Mouse (Mus musculus) CD4-positive, CD25-positive, alpha-beta regulatory T cell, adult 4 months (primary cell): ENCODE results near the gene Myl9. TPM values are rescaled to one million over a fixed set of nuclear protein-coding genes. Genes with fewer than 3 reads are reported as not detected.

Experiments
- ATAC-seq: one replicate; pipeline ENCODE4 v1.8.0; 2017
- polyA plus RNA-seq, 2 experiments: library from polyadenylated mRNA; unstranded; fragments of 100-300 nt; shearing (Covaris generic); gene quantifications; one replicate each; pipeline ENCODE4 v1.2.1; 2017

The Myl9 gene
- polyA plus RNA-seq, 2 experiments from 2014 or later: not detected

- ATAC-seq: no peak
Observed at GRCm38 (mm10) chr2:156765593-156765992, 9.6 kb upstream of the Myl9 start.

GRCm38 (mm10) chr2:156766227-156767019 lies 8.8 kb upstream of the Myl9 start:
- ATAC-seq: no peak

GRCm38 (mm10) chr2:156767108-156767507 lies 8.1 kb upstream of the Myl9 start:
- ATAC-seq: no peak

- ATAC-seq: no peak
Observed at GRCm38 (mm10) chr2:156769274-156769673, 5.9 kb upstream of the Myl9 start.

GRCm38 (mm10) chr2:156773470-156773869 lies 1.8 kb upstream of the Myl9 start:
- no peak for ATAC-seq

GRCm38 (mm10) chr2:156774035-156774737 lies 1.0 kb upstream of the Myl9 start:
- ATAC-seq: no peak

- ATAC-seq: no peak
Observed at GRCm38 (mm10) chr2:156775455-156776435, 525 bp downstream of the Myl9 start.

GRCm38 (mm10) chr2:156776907-156777306 lies 1.7 kb downstream of the Myl9 start:
- no peak for ATAC-seq

- ATAC-seq: no peak
Observed at GRCm38 (mm10) chr2:156777326-156778004, 2.2 kb downstream of the Myl9 start.

GRCm38 (mm10) chr2:156778571-156778970 lies 3.4 kb downstream of the Myl9 start:
- no peak for ATAC-seq

- ATAC-seq: no peak
Observed at GRCm38 (mm10) chr2:156779036-156779435, 3.8 kb downstream of the Myl9 start.

- ATAC-seq: no peak
Observed at GRCm38 (mm10) chr2:156779488-156779887, 4.3 kb downstream of the Myl9 start.

- ATAC-seq: no peak
Observed at GRCm38 (mm10) chr2:156780129-156780528, 4.9 kb downstream of the Myl9 start.

GRCm38 (mm10) chr2:156780752-156781151 lies 5.5 kb downstream of the Myl9 start:
- no peak for ATAC-seq

- ATAC-seq: no peak
Observed at GRCm38 (mm10) chr2:156781281-156781680, 6.1 kb downstream of the Myl9 start.

GRCm38 (mm10) chr2:156781836-156782480 lies 6.7 kb downstream of the Myl9 start:
- ATAC-seq: no peak

GRCm38 (mm10) chr2:156782481-156783348 lies 7.5 kb downstream of the Myl9 start:
- ATAC-seq: no peak

GRCm38 (mm10) chr2:156783349-156783728 lies 8.1 kb downstream of the Myl9 start:
- no peak for ATAC-seq

GRCm38 (mm10) chr2:156784016-156784585 lies 8.9 kb downstream of the Myl9 start:
- ATAC-seq: no peak

GRCm38 (mm10) chr2:156784891-156785290 lies 9.7 kb downstream of the Myl9 start:
- no peak for ATAC-seq
